Mouse (Mus musculus) ES-Bruce4 (cell line): ENCODE measurements around the gene Ptprd.

Source experiments
- CTCF ChIP-seq: IDR thresholded peaks from one replicate; pipeline ENCODE4 v1.8.1; 2011; ENCODE audit warnings: low read depth, low read length
- EP300 ChIP-seq: IDR thresholded peaks from 2 replicates; pipeline ENCODE4 v1.6.1; 2011; ENCODE audit warnings: low read depth, low read length; ENCODE audit not compliant: insufficient read depth
- POLR2A ChIP-seq: IDR thresholded peaks from one replicate; pipeline ENCODE4 v1.8.1; 2011; ENCODE audit warnings: low read length; ENCODE audit not compliant: insufficient read depth

DNA sequence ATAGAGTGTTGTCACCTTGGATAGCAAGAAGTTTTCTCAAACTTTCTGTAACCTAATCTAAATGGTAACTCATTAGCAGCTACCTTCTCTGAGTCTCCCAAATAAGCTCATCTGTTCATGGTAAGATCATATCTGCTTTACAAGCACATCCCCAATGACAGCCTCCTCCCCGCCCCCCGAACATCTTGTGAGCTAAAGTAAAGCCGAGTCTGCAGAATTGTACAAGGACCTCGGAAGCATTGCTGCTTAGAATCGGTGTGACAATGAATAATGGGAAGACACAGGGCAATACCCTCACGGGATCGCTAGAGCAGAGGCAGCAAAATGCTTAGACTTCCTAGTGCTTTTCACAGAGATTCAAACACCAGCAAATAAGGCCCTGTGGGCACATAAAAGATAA, 571.7 kb downstream of the Ptprd start:
- TF ChIP-seq POLR2A: no peak
- TF ChIP-seq CTCF: no peak
- no peak for TF ChIP-seq EP300
